Mouse (Mus musculus) megakaryocyte, adult 5-6 weeks (primary cell): ENCODE measurements at regions not wholly inside any gene's neighbourhood (a gene's known extent, or its start where the extent isn't known, plus 50 kb on each side); places are given as distances from the start of the nearest gene placed in this dataset.
"Not testable (repeated sequence)": the region's sequence is repeated elsewhere in the genome, so short reads cannot be mapped to it uniquely, and the experiment has no call there.

Experiments
- ATAC-seq: 2 replicates; pipeline ENCODE4 v1.8.0; 2016; ENCODE audit warnings: mild to moderate bottlenecking, inconsistent platforms; ENCODE audit not compliant: poor library complexity, severe bottlenecking

- ATAC-seq = not testable (repeated sequence)
Observed at GRCm38 (mm10) chr8:19976461-19976860, 73.3 kb downstream of the Gm31371 start.

GRCm38 (mm10) chr8:19979536-19980345 is 76.5 kb downstream of the Gm31371 start:
- peak; percentile 99 for ATAC-seq

- ATAC-seq = peak; percentile 52; the same call in 1 of the 2 replicates
Observed at GRCm38 (mm10) chr8:19980346-19980726, 77.1 kb downstream of the Gm31371 start.

- not testable (repeated sequence) for ATAC-seq
Observed at GRCm38 (mm10) chr8:20008106-20008505, 104.9 kb downstream of the Gm31371 start.

- not testable (repeated sequence) for ATAC-seq
Observed at GRCm38 (mm10) chr8:20010947-20011346, 107.8 kb downstream of the Gm31371 start.

GRCm38 (mm10) chr8:20013278-20013677 is 110.1 kb downstream of the Gm31371 start:
- 0 out of 2 replicates have a peak, but pooled peaks have one; percentile 38 for ATAC-seq

GRCm38 (mm10) chr8:20014451-20015130 is 111.4 kb downstream of the Gm31371 start:
- ATAC-seq = not testable (repeated sequence)

- not testable (repeated sequence) for ATAC-seq
Observed at GRCm38 (mm10) chr8:20015411-20016081, 112.4 kb downstream of the Gm31371 start.

GRCm38 (mm10) chr8:20016082-20016840 is 113.1 kb downstream of the Gm31371 start:
- not testable (repeated sequence) for ATAC-seq

- not testable (repeated sequence) for ATAC-seq
Observed at GRCm38 (mm10) chr8:20025521-20025920, 122.3 kb downstream of the Gm31371 start.

- not testable (repeated sequence) for ATAC-seq
Observed at GRCm38 (mm10) chr8:20027956-20028355, 124.8 kb downstream of the Gm31371 start.

GRCm38 (mm10) chr8:20030131-20030530 is 126.9 kb downstream of the Gm31371 start:
- not testable (repeated sequence) for ATAC-seq

- ATAC-seq = not testable (repeated sequence)
Observed at GRCm38 (mm10) chr8:20057626-20058025, 154.4 kb downstream of the Gm31371 start.

- ATAC-seq = not testable (repeated sequence)
Observed at GRCm38 (mm10) chr8:20098121-20098520, 194.9 kb downstream of the Gm31371 start.

- not testable (repeated sequence) for ATAC-seq
Observed at GRCm38 (mm10) chr8:20100241-20100640, 197.0 kb downstream of the Gm31371 start.

- not testable (repeated sequence) for ATAC-seq
Observed at GRCm38 (mm10) chr8:20102374-20102773, 199.2 kb downstream of the Gm31371 start.

- not testable (repeated sequence) for ATAC-seq
Observed at GRCm38 (mm10) chr8:20107154-20107553, 204.0 kb downstream of the Gm31371 start.

GRCm38 (mm10) chr8:20116785-20117184 is 213.6 kb downstream of the Gm31371 start:
- ATAC-seq = not testable (repeated sequence)

GRCm38 (mm10) chr8:20119581-20119980 is 216.4 kb downstream of the Gm31371 start:
- not testable (repeated sequence) for ATAC-seq

GRCm38 (mm10) chr8:20120186-20120585 is 217.0 kb downstream of the Gm31371 start:
- ATAC-seq = not testable (repeated sequence)
